Mouse (Mus musculus): ENCODE results near the gene 4933430I17Rik. TPM values are rescaled to one million over a fixed set of nuclear protein-coding genes. Genes with fewer than 3 reads are reported as not detected.

Gene 4933430I17Rik
- polyA plus RNA-seq, 1 experiment from 2014 or later, result 0.43 TPM

DNA sequence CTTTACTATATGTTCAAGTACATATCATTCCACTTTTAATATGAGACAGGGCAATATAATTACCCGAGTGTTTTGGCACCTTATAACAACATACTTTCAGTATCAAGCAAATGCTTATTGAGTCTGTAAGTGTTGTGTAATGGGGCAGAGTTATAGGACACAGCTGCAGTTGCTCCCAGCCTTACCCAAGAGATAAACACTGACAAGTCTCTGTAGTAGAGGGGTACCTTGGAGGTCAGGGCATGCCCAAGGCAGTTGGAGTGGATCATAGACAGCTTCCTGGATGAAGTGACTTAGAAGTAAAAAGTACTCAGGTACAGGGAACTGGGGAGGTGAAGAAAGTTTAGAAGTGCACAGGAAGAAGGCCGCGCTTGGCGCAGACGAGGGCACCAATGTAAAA lies 38.0 kb upstream of the 4933430I17Rik start:
- 88% methylated on average over 5 of the region's 5 CpGs for WGBS
- no peaks in the 10 kb centered on the region for H3K4me1 ChIP-seq (replicated peaks)
- no peak overlapping the region for H3K27ac ChIP-seq (ENCODE audit: poor library complexity, severe bottlenecking)

DNA sequence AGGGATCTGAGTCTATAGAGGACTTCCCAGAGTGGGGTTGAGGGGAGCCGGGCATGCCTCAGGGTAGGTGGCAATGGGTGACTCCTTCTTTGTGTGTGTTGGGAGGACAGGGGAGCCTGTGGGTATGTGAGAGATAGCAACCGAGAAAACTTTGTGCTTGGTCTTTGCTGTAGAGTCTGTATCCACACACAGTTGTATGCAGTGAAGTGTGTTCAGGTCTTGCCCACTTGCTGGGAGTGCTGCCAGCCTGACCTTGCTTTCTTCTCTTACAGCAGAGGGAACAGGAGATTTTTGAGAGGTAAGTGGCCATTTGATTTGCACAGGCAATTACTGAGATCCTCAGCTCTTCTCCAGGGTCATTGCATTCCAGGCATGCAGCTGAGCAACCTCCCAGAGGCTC lies 37.3 kb upstream of the 4933430I17Rik start:
- ATAC-seq (ENCODE audit: insufficient number of reproducible peaks, low FRiP score), result no peak
- Histone ChIP-seq H3K4me3 (no peak overlapping the region), H3K4me2 (no peak overlapping the region), H3K27me3 (replicated peaks) (no peaks in the 10 kb centered on the region), H3K36me3 (no peaks in the 10 kb centered on the region), H3K9me3 (replicated peaks) (no peaks in the 10 kb centered on the region), H3K4me1 (replicated peaks) (no peaks in the 10 kb centered on the region), H3K9ac (no peak overlapping the region), H3K27ac (ENCODE audit: poor library complexity, severe bottlenecking) (no peak overlapping the region)
- WGBS, result 76% methylated on average over 2 of the region's 2 CpGs

More for the DNA sequence above, 38.0 kb upstream of the 4933430I17Rik start:
- ATAC-seq (ENCODE audit: insufficient number of reproducible peaks, low FRiP score), result no peak
- Histone ChIP-seq H3K9ac (no peak overlapping the region), H3K9me3 (replicated peaks) (no peaks in the 10 kb centered on the region), H3K4me2 (no peak overlapping the region), H3K27me3 (replicated peaks) (0 out of 2 replicates have a peak, but pooled peaks cover 3% of the 10 kb centered on the region), H3K4me3 (no peak overlapping the region), H3K36me3 (no peaks in the 10 kb centered on the region)

DNA sequence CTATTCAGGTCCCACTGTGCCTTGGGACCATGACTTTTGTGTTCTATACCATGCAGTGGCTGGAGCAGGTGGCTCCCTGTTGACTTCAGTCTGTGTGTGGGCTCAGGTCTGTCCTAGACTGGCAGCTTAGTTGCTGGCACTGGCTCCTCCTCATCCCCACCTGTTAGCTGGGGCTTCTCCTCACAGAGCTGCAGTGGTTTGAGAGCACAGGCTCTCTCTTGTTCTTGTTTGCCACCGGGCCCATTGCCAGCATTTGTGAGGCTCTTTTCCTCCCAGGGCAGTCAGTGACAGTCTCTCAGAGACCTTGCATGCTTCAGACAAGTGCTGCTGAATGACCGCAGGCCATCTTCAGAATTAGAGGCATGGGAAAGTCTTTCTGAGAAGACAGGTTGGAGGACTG lies 32.5 kb upstream of the 4933430I17Rik start:
- 0 out of 2 replicates have a peak, but pooled peaks cover 6% of the 10 kb centered on the region for H3K4me1 ChIP-seq (replicated peaks)
- no peak overlapping the region for H3K4me3 ChIP-seq
- peaks cover 2% of the 10 kb centered on the region; the same call in 1 of the 2 replicates for H3K36me3 ChIP-seq
- H3K9me3 ChIP-seq (replicated peaks), result no peaks in the 10 kb centered on the region
- H3K4me2 ChIP-seq, result no peak overlapping the region
- WGBS, result 78% methylated on average over 2 of the region's 2 CpGs
- no peak for ATAC-seq (ENCODE audit: insufficient number of reproducible peaks, low FRiP score)
- H3K27me3 ChIP-seq (replicated peaks), result no peaks in the 10 kb centered on the region
- no peak overlapping the region for H3K9ac ChIP-seq
- H3K27ac ChIP-seq (ENCODE audit: poor library complexity, severe bottlenecking), result no peak overlapping the region

DNA sequence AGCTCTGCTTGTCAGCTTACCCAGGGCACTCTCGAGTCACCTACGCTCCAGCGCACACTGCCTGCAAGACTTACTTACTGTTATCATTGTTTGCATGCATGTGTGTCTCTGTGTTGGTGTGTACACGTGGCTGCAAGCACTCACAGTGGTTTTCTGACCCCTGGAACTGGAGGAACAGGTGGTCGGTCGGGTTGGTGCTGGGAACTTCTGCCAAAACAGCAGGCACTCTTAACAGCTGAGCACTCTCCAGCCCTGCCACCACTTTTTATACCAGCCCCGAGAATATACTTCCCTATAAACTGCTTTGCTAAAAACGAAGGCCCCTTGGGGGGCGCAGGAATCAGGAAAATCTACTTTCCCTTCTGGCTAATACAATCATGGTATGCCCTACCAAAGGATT lies 30.9 kb upstream of the 4933430I17Rik start:
- H3K4me1 ChIP-seq (replicated peaks), result 0 out of 2 replicates have a peak, but pooled peaks cover 6% of the 10 kb centered on the region

DNA sequence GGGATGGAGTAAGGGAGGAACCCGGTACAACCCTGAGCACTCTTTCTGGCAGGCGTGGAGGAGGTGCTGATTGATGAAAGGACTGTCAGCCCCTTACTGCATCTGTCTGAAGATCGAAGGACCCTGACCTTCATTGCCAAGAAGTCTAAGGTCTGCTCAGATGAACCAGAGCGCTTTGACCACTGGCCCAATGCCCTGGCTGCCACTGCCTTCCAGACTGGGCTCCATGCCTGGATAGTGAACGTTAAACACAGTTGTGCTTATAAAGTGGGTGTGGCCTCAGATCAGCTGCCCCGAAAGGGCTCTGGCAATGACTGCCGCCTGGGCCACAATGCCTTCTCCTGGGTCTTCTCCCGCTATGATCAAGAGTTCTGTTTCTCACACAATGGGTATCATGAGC lies 29.2 kb upstream of the 4933430I17Rik start:
- Histone ChIP-seq H3K4me3 (no peak overlapping the region), H3K4me1 (replicated peaks) (0 out of 2 replicates have a peak, but pooled peaks cover 6% of the 10 kb centered on the region), H3K9ac (no peak overlapping the region), H3K27ac (ENCODE audit: poor library complexity, severe bottlenecking) (no peak overlapping the region), H3K27me3 (replicated peaks) (no peaks in the 10 kb centered on the region), H3K4me2 (no peak overlapping the region), H3K36me3 (peaks cover 24% of the 10 kb centered on the region), H3K9me3 (replicated peaks) (no peaks in the 10 kb centered on the region)
- no peak for ATAC-seq (ENCODE audit: insufficient number of reproducible peaks, low FRiP score)
- WGBS, result 63% methylated on average over 8 of the region's 8 CpGs

More for the DNA sequence above, 30.9 kb upstream of the 4933430I17Rik start:
- no peak overlapping the region for H3K4me2 ChIP-seq
- no peaks in the 10 kb centered on the region for H3K27me3 ChIP-seq (replicated peaks)
- ATAC-seq (ENCODE audit: insufficient number of reproducible peaks, low FRiP score), result no peak
- H3K4me3 ChIP-seq, result no peak overlapping the region
- 55% methylated on average over 9 of the region's 9 CpGs for WGBS
- no peak overlapping the region for H3K9ac ChIP-seq
- H3K9me3 ChIP-seq (replicated peaks), result no peaks in the 10 kb centered on the region
- H3K27ac ChIP-seq (ENCODE audit: poor library complexity, severe bottlenecking), result no peak overlapping the region
- H3K36me3 ChIP-seq, result peaks cover 17% of the 10 kb centered on the region

DNA sequence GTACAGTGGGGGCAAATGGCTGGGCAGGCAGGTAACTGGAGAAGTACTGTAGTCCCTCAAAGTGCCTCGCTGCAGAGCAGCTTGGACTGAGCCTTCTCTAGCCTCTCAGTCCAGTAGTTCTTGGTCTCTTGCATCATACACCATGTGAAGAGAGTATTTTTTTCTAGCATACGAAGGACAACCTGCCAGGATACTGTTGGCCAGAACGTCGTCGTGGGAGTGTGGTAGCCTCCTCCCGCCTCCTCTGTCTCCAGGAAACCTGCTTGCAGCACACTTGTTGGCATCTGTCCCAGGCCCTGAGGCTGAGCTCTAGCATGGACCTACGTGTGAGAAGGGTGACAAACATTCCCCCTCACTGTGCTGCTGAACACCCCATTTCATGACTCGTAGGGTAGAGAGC lies 28.4 kb upstream of the 4933430I17Rik start:
- Histone ChIP-seq H3K4me2 (no peak overlapping the region), H3K36me3 (peaks cover 24% of the 10 kb centered on the region), H3K9me3 (replicated peaks) (no peaks in the 10 kb centered on the region), H3K4me1 (replicated peaks) (peaks cover 9% of the 10 kb centered on the region; the same call in 1 of the 2 replicates), H3K9ac (no peak overlapping the region), H3K27ac (ENCODE audit: poor library complexity, severe bottlenecking) (no peak overlapping the region), H3K4me3 (no peak overlapping the region), H3K27me3 (replicated peaks) (no peaks in the 10 kb centered on the region)
- 0 out of 2 replicates have a peak, but pooled peaks have one; percentile 5 for ATAC-seq (ENCODE audit: insufficient number of reproducible peaks, low FRiP score)
- 62% methylated on average over 8 of the region's 8 CpGs for WGBS

DNA sequence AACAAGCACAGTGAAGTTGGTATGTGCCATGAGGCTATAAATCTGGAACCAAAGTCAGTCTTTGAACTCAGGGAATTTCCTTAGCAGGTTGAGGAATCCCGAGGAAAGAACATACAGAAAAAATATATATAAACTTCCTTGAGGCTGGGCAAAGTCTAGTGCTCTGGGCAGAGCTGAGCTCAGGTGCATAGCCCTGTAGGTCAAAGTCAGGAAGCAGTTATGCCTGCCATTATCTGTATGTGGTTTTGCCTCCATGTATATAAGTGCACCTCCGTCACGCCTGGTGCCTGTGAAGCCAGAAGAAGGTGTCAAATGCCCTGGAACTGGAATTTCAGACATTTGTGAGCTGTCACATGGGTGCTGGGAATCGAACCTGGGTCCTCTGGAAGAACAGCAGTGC lies 24.4 kb upstream of the 4933430I17Rik start:
- no peak for ATAC-seq (ENCODE audit: insufficient number of reproducible peaks, low FRiP score)
- Histone ChIP-seq H3K9ac (no peak overlapping the region), H3K27ac (ENCODE audit: poor library complexity, severe bottlenecking) (no peak overlapping the region), H3K4me1 (replicated peaks) (peaks cover 11% of the 10 kb centered on the region), H3K9me3 (replicated peaks) (no peaks in the 10 kb centered on the region), H3K4me2 (no peak overlapping the region), H3K27me3 (replicated peaks) (no peaks in the 10 kb centered on the region), H3K36me3 (peaks cover 24% of the 10 kb centered on the region), H3K4me3 (no peak overlapping the region)
- 82% methylated on average over 4 of the region's 4 CpGs for WGBS

DNA sequence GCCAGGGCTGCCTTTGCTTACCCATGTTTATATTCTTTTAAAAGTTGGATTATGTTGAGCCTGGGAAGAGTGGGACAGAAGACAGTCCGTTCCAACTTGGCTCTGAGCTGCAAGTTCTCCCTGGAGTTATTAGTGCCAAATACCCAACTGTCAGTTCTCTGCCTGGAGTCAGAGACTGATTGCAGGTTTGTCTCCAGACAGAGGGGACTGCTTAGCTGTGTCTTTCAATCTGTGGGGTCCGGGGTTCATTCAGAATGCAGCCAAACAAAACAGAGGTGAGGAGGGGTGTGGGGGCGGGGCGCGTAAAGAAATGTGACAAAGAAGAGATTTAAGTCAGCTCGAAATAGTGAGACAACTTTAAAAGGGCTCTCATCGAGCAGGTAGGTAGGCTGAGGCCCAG lies 23.6 kb upstream of the 4933430I17Rik start:
- ATAC-seq (ENCODE audit: insufficient number of reproducible peaks, low FRiP score), result no peak
- no peaks in the 10 kb centered on the region for H3K27me3 ChIP-seq (replicated peaks)
- under 1% methylated on average over 7 of the region's 7 CpGs for WGBS
- peak overlapping the region; percentile 19; the same call in 1 of the 2 replicates for H3K27ac ChIP-seq (ENCODE audit: poor library complexity, severe bottlenecking)
- peaks cover 11% of the 10 kb centered on the region for H3K4me1 ChIP-seq (replicated peaks)
- no peaks in the 10 kb centered on the region for H3K9me3 ChIP-seq (replicated peaks)
- peak overlapping the region; percentile 76 for H3K4me2 ChIP-seq
- H3K4me3 ChIP-seq, result peak overlapping the region; percentile 76
- peak overlapping the region; percentile 80 for H3K9ac ChIP-seq
- H3K36me3 ChIP-seq, result peaks cover 24% of the 10 kb centered on the region

DNA sequence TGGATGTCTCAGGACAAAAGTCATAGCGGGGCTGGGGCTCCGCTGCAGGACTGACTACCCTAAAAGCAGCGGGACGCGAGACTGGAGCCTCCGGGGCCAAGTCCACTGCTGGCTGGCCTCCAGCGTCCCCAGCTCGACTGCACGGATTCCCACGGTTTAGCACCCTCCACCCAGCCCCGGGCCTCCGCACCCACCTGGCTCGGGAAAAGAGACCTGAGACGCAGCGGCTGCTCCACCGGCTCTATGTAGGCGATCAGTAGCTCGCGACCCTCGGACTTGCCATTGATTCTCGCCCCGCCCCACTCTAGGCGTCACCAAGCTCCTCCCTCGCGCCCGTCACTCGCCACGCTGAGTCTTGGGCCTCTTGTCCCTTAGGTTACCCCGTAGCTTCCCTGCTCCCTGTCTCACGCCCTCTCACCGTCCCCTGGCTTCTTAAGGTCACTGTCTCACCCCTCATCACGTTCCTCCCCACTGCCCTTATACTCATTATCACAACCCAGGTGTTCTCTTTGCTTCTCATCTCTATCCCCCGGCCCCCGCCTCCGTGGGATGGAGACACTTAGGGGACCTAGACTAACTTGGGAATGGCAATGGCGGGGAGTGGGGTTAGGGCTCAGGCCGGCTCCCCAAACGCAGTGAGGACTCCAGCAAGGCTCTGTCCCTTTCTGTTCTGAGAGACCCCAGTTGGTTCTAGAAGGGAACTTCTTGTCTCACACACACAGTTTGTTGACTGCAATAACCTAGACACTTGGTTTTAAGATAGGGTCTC lies 23.0 kb upstream of the 4933430I17Rik start:
- H3K4me2 ChIP-seq, result peak overlapping the region; percentile 76
- WGBS, result under 1% methylated on average over 38 of the region's 38 CpGs
- ATAC-seq (ENCODE audit: insufficient number of reproducible peaks, low FRiP score), result peak; percentile 91

DNA sequence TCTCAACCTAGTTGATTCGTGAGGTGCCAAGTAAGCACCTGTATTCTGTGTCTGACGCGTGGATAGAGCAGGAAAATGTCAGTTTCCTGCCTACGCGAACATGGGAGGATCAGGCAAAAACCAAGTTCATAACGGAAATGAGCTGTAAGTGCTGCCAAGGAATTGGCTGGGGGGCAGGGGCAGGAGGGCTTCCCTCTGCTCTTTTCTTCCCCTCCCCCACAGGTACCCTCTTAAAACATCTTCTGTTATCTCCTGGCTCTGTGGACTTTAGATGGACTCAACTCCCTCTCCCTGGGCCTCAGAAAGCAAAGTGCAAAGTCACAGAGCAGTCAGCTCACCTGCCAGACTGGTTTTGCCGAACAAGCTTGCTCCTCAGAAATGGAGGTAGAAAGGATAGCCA lies 22.2 kb upstream of the 4933430I17Rik start:
- ATAC-seq (ENCODE audit: insufficient number of reproducible peaks, low FRiP score), result no peak
- peaks cover 27% of the 10 kb centered on the region for H3K36me3 ChIP-seq
- peaks cover 11% of the 10 kb centered on the region for H3K4me1 ChIP-seq (replicated peaks)
- no peak overlapping the region for H3K9ac ChIP-seq
- H3K4me2 ChIP-seq, result no peak overlapping the region
- 71% methylated on average over 7 of the region's 7 CpGs for WGBS
- H3K9me3 ChIP-seq (replicated peaks), result no peaks in the 10 kb centered on the region
- no peak overlapping the region for H3K27ac ChIP-seq (ENCODE audit: poor library complexity, severe bottlenecking)
- no peaks in the 10 kb centered on the region for H3K27me3 ChIP-seq (replicated peaks)
- no peak overlapping the region for H3K4me3 ChIP-seq

More for the DNA sequence above, 23.0 kb upstream of the 4933430I17Rik start:
- Histone ChIP-seq H3K9me3 (replicated peaks) (no peaks in the 10 kb centered on the region), H3K36me3 (peaks cover 24% of the 10 kb centered on the region), H3K4me1 (replicated peaks) (peaks cover 11% of the 10 kb centered on the region), H3K27ac (ENCODE audit: poor library complexity, severe bottlenecking) (peak overlapping the region; percentile 19; the same call in 1 of the 2 replicates), H3K9ac (peak overlapping the region; percentile 80), H3K4me3 (peak overlapping the region; percentile 76), H3K27me3 (replicated peaks) (no peaks in the 10 kb centered on the region)

DNA sequence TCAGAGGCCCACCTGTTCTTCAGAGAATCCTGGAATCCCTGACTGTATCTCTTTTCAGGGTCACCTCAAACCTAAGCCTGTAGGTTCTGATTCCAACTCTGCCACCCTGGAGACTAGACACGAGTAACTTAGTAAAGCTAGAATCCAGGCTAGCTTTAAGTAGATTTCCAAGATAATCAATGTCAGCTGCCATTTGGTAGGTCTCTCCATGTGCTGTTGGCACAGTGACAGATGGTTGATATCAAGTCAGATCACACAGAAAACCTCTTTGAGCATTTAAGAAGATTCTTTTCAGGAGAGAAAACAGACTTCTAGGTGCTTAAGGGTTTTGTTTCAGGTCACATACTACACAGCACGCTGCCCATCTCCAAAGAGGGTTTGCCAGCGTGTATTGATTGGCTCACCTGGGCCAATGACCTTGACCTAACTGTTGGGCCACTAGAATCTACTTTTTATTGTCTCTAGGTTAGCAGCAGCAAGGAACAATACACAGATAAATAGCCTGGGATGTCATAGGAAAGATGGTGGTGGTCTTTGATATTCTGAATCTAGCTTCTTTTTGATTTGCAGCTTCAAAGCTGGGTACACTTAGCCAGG lies 21.7 kb upstream of the 4933430I17Rik start, which contains the start of gene Hdhd3:
Hdhd3 (minus strand) TSS at position 94 of the 597 bp plus-strand sequence.
- Histone ChIP-seq H3K36me3 (peaks cover 27% of the 10 kb centered on the region), H3K9me3 (replicated peaks) (no peaks in the 10 kb centered on the region), H3K27ac (ENCODE audit: poor library complexity, severe bottlenecking) (no peak within 1 kb of the TSS), H3K4me2 (peak within 1 kb of the TSS; percentile 76), H3K9ac (peak within 1 kb of the TSS; percentile 80), H3K4me3 (peak within 1 kb of the TSS; percentile 76), H3K27me3 (replicated peaks) (no peaks in the 10 kb centered on the region), H3K4me1 (replicated peaks) (peaks cover 11% of the 10 kb centered on the region)
- ATAC-seq (ENCODE audit: insufficient number of reproducible peaks, low FRiP score), result no peak
- WGBS, result 77% methylated on average over 3 of the region's 3 CpGs

All from heart, embryonic 12.5 days (tissue).